Mouse (Mus musculus): ENCODE measurements at regions not wholly inside any gene's neighbourhood (a gene's known extent, or its start where the extent isn't known, plus 50 kb on each side); places are given as distances from the start of the nearest gene placed in this dataset.

GRCm38 (mm10) chr17:83120665-83121232 lies 94.3 kb upstream of the Pkdcc start:
- H3K4me3 ChIP-seq (ENCODE audit: insufficient read depth, low read length), result no peak overlapping the region
- H3K27ac ChIP-seq (ENCODE audit: insufficient read depth, low read depth, low read length), result no peak overlapping the region
- no peaks in the 10 kb centered on the region for H3K4me1 ChIP-seq (ENCODE audit: control insufficient read depth, insufficient read depth, low read length)
- TF ChIP-seq CTCF (IDR thresholded peaks at IDR 0.05; ENCODE audit: low read depth, low read length) (no peak), POLR2A (IDR thresholded peaks at IDR 0.05; ENCODE audit: borderline replicate concordance, low read depth, low read length) (no peak)

DNA sequence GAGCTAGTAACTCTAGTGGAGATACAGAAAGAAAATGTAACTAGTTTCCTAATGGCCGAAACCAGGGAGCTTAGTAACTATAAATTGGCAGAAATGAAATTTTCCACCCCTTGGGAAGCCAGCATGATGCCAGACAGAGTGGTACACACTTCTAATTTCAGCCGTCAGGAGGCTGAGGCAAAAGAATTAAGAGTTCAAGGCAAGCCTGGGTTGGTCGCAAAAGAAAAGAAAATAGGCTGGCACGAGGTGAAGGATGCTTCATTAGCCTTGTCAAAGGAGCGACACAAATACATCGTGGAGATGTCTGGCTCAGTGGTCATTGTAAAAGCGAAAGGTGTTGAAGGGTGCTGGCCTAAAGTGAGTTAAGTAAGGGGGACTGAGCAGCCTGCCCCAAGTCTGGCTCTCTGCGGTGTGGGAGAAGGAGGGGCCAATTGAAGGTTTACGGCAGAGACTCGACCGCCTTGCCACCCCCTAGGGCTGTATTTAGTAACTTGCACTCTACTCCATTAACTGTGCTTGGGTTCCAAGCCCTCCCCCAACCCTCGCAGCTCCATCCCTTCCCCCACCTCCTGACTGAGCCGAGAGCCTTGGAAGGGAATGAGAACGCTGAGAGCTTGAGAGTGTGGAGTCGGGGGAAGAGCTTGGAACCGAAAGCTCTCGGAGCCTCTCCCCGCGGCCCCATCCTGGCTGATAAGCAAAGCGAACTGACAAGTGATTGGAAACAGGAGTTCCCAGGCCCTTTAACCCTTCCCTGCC lies 92.4 kb upstream of the Pkdcc start:
- Histone ChIP-seq H3K27ac (ENCODE audit: insufficient read depth, low read depth, low read length) (no peak overlapping the region), H3K4me3 (ENCODE audit: insufficient read depth, low read length) (peak overlapping the region; percentile 32), H3K4me1 (ENCODE audit: control insufficient read depth, insufficient read depth, low read length) (no peaks in the 10 kb centered on the region)
- TF ChIP-seq CTCF (IDR thresholded peaks at IDR 0.05; ENCODE audit: low read depth, low read length) (no peak), POLR2A (IDR thresholded peaks at IDR 0.05; ENCODE audit: borderline replicate concordance, low read depth, low read length) (no peak)

- TF ChIP-seq CTCF (IDR thresholded peaks at IDR 0.05; ENCODE audit: low read depth, low read length) (no peak), POLR2A (IDR thresholded peaks at IDR 0.05; ENCODE audit: borderline replicate concordance, low read depth, low read length) (no peak)
- Histone ChIP-seq H3K27ac (ENCODE audit: insufficient read depth, low read depth, low read length) (no peak overlapping the region), H3K4me1 (ENCODE audit: control insufficient read depth, insufficient read depth, low read length) (no peaks in the 10 kb centered on the region), H3K4me3 (ENCODE audit: insufficient read depth, low read length) (no peak overlapping the region)
These were observed 90.0 kb upstream of the Pkdcc start for GRCm38 (mm10) chr17:83125057-83125456.

GRCm38 (mm10) chr17:83127842-83128241 lies 87.2 kb upstream of the Pkdcc start:
- no peak overlapping the region for H3K4me3 ChIP-seq (ENCODE audit: insufficient read depth, low read length)
- H3K27ac ChIP-seq (ENCODE audit: insufficient read depth, low read depth, low read length), result no peak overlapping the region
- TF ChIP-seq POLR2A (IDR thresholded peaks at IDR 0.05; ENCODE audit: borderline replicate concordance, low read depth, low read length), result no peak
- TF ChIP-seq CTCF (IDR thresholded peaks at IDR 0.05; ENCODE audit: low read depth, low read length), result no peak
- H3K4me1 ChIP-seq (ENCODE audit: control insufficient read depth, insufficient read depth, low read length), result no peaks in the 10 kb centered on the region

DNA sequence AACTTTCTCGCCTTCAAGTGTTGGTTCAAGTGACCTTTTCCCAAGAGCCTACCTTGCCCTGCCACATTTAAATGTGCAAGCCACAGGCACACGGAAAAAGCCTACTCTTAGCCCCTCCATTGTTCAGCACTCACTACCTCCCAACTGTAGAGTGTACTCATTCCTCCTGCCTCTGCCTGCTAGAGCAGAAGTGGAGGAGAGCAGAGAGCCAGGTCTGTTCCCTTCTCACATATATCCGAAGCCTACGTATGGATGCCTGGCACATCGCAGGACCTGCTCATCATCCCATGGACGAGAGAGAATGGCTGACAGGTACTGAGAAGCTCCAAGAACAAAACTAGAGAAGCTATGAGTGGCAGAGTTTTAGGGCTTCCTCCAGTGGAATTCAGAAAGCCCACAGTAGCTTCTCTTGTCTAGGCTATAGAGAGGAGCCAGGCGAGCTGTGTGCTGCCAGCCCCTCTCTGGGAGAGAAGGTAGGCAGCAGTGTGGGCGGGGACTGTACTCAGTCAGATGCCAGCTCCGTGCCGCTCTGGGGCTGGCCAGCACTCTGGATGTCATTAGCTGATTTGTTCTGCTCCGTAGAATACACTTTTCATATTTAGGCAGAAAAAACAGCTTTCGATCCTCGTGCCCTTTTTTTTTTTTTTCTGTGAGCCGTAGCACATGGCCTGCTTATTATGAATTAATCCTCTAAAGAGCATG lies 86.1 kb upstream of the Pkdcc start:
- no peak for TF ChIP-seq CTCF (IDR thresholded peaks at IDR 0.05; ENCODE audit: low read depth, low read length)
- no peak for TF ChIP-seq POLR2A (IDR thresholded peaks at IDR 0.05; ENCODE audit: borderline replicate concordance, low read depth, low read length)
- Histone ChIP-seq H3K27ac (ENCODE audit: insufficient read depth, low read depth, low read length) (no peak overlapping the region), H3K4me3 (ENCODE audit: insufficient read depth, low read length) (no peak overlapping the region), H3K4me1 (ENCODE audit: control insufficient read depth, insufficient read depth, low read length) (no peaks in the 10 kb centered on the region)

DNA sequence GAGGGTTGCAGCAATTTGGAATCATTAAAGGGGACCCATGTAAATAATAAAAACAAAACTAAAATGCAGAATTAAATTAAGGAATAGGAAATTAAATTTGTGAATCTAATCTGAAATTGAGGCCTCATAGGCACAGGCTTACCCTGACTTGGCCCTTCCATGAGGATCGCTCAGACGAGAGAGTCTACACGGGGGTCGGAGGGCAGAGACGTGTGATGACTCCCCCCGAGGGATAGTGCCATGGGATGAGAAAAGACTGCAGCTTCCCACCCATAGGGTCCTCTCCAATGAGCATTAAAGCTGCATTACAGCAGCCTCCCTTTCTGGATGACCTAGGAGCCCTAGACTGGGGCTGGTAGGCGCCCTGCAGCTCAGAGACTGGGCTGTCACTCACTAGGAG lies 85.4 kb upstream of the Pkdcc start:
- Histone ChIP-seq H3K4me3 (ENCODE audit: insufficient read depth, low read length) (no peak overlapping the region), H3K27ac (ENCODE audit: insufficient read depth, low read depth, low read length) (no peak overlapping the region), H3K4me1 (ENCODE audit: control insufficient read depth, insufficient read depth, low read length) (no peaks in the 10 kb centered on the region)
- no peak for TF ChIP-seq POLR2A (IDR thresholded peaks at IDR 0.05; ENCODE audit: borderline replicate concordance, low read depth, low read length)
- no peak for TF ChIP-seq CTCF (IDR thresholded peaks at IDR 0.05; ENCODE audit: low read depth, low read length)

DNA sequence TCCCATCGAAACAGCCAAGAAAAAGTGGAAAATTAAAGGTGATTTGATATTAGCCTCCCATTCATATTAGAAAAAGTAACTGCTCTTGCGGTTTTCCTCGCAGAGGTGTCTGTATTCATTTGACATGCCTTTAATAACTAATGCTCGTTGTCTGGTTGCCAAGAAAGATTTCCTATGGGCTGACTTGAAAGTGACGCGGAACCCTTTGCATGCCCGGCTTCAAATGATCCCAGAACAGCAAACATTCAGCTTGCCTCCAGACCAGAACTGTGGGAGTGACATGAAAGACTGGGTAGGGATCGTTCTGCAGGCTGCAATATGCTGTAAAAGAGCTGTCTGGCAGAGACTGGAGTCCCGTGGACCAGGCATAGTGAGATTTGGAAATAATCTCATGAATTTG lies 81.9 kb upstream of the Pkdcc start:
- H3K27ac ChIP-seq (ENCODE audit: insufficient read depth, low read depth, low read length), result no peak overlapping the region
- TF ChIP-seq POLR2A (IDR thresholded peaks at IDR 0.05; ENCODE audit: borderline replicate concordance, low read depth, low read length) (no peak), CTCF (IDR thresholded peaks at IDR 0.05; ENCODE audit: low read depth, low read length) (no peak)
- peaks cover 9% of the 10 kb centered on the region for H3K4me1 ChIP-seq (ENCODE audit: control insufficient read depth, insufficient read depth, low read length)
- no peak overlapping the region for H3K4me3 ChIP-seq (ENCODE audit: insufficient read depth, low read length)

- no peak overlapping the region for H3K27ac ChIP-seq (ENCODE audit: insufficient read depth, low read depth, low read length)
- H3K4me1 ChIP-seq (ENCODE audit: control insufficient read depth, insufficient read depth, low read length), result peaks cover 9% of the 10 kb centered on the region
- no peak overlapping the region for H3K4me3 ChIP-seq (ENCODE audit: insufficient read depth, low read length)
- TF ChIP-seq CTCF (IDR thresholded peaks at IDR 0.05; ENCODE audit: low read depth, low read length), result no peak
- TF ChIP-seq POLR2A (IDR thresholded peaks at IDR 0.05; ENCODE audit: borderline replicate concordance, low read depth, low read length), result no peak
These were observed 79.5 kb upstream of the Pkdcc start for GRCm38 (mm10) chr17:83135441-83136120.

GRCm38 (mm10) chr17:83136267-83136666 lies 78.8 kb upstream of the Pkdcc start:
- TF ChIP-seq POLR2A (IDR thresholded peaks at IDR 0.05; ENCODE audit: borderline replicate concordance, low read depth, low read length), result no peak
- TF ChIP-seq CTCF (IDR thresholded peaks at IDR 0.05; ENCODE audit: low read depth, low read length), result no peak
- peaks cover 9% of the 10 kb centered on the region for H3K4me1 ChIP-seq (ENCODE audit: control insufficient read depth, insufficient read depth, low read length)
- no peak overlapping the region for H3K27ac ChIP-seq (ENCODE audit: insufficient read depth, low read depth, low read length)
- no peak overlapping the region for H3K4me3 ChIP-seq (ENCODE audit: insufficient read depth, low read length)

Measured in bone marrow macrophage, adult 2 months (primary cell).